Mouse (Mus musculus) MN1 (cell line): ENCODE results near the gene Ccl9.

Source experiments
- DNase-seq: peaks from one replicate; pipeline ENCODE4 v3.0.0-alpha.2; 2016; ENCODE audit warnings: low spot score

The Ccl9 gene

DNA sequence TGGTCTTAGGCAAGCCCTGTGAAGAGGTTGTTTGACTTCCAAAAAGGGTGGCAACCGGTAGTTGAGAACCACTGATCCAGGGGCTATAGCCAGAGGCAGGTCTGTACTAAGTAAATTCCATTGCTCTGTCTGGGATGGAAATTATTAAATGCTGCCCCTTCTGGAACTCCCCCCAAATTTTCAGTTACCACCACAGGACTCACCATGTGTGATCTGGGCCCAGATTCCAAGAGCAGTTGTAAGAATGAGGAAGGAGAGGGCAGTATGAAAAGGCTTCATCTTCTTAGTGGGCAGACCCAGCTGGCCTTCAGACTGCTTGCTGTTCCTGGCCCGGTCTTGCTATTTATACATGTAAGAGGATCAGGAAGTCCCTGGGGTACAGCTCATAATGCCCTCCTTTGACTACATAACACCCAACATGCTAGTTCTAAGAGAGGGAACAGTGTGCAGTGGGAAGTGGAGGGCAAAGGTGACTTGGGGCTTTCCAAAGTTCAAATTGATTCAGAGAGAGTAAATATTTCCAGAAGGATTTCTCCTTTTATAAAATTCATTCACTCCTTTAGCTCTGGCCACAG, at the start of gene Ccl9:
TSS of gene Ccl9 (minus strand) at position 451 of the 575 bp plus-strand sequence.
- DNase-seq = no peak

- no peak for DNase-seq
Measured at GRCm38 (mm10) chr11:83623586-83623985, 45.1 kb upstream of the Ccl9 start.

DNA sequence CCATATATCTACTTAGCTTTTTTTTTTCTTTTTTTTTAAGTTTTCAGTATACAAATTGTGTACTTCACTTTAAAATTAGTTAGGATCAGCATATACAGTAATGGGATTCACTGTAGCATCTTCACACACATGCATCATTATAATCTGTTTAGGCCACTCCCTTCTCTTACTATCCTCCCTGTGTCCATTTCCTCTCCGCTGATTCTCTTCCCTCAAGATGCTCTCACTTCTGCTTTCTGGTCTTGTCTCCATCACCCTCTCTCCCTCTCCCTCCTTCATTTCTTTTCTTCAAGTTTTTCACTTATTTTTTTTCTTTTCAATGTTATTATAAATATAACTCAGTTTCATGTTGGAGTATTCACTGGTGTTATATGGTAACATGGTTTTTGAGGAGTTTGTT, 40.6 kb upstream of the Ccl9 start:
- DNase-seq = no peak

- no peak for DNase-seq
Measured at GRCm38 (mm10) chr11:83618238-83618637, 39.8 kb upstream of the Ccl9 start.

DNA sequence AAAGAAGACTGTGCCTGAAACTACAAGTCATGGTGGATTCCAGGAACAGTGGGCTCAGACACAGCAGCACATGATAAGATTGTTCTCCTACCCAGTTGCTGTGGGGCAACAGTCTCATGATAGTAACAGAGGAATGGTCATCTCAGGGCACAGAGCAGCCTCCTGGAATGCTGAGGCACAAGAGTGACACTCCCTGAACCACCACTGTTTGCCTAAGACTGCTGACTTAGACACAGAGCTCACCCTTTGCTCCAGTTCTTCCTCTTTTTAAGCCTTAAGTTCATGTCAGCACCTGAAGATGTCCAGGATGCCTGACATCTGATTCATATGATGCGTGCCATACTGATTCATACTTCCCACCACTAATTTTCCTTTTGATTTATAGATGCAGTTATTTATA, 38.1 kb upstream of the Ccl9 start:
- no peak for DNase-seq

- DNase-seq = no peak
Measured at GRCm38 (mm10) chr11:83610900-83611299, 32.5 kb upstream of the Ccl9 start.

DNA sequence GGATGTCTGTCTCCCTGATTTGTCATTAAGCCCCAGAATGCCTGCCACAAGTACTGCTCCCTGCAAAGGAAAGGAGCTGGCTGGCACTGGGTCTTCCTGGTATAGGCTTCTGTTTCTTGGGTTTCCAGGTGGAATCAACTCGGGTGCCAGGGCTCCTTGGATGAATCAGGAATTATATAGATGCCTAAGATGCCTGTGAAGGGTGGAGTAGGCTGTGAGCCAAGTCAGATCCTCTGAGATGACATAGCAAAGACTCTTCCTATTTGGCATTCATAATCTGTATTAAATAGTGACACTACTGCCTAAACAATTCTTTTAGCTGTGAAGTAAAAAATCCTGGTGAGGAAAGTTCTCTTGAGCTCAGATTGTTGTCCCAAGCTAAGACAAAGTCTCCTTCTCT, 28.0 kb upstream of the Ccl9 start:
- DNase-seq = no peak

DNA sequence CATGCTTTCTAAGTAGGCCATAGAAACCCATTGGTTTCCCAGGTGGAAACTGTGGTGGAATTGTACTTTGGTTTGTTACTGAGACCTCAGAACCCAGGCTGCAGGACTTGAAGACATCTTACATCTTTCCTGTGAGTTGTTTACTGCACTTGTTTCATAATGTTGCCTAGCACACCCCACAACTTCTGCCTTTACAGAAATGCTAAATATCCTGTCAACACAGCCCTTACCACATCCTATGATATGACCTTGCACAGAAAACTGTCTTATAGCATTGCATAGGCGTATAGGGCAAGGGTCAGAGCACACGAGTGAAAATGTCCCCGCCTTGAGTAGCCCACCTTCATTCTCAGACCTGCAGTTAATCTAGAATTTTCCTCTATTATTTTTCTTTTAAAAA, 27.1 kb upstream of the Ccl9 start:
- DNase-seq = no peak

DNA sequence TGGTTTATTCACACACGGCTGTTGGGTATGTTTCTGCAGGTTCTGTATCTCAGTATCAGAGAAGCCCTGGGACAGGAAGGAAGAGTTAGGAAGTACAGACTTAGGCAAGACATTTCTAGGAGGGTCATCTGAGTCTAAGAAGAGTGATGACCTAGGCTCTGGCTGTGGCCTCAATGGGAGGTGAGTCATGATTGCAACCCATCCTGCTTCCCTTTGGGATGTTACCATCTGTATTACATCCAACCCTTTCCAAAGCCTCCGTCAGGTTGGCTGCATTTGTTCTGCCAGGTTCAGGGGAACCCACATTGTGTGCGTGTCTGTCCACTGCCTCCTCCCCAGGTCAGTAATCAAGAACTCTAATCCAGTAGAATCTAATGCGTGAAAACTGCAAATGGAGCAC, 26.3 kb upstream of the Ccl9 start:
- no peak for DNase-seq

DNA sequence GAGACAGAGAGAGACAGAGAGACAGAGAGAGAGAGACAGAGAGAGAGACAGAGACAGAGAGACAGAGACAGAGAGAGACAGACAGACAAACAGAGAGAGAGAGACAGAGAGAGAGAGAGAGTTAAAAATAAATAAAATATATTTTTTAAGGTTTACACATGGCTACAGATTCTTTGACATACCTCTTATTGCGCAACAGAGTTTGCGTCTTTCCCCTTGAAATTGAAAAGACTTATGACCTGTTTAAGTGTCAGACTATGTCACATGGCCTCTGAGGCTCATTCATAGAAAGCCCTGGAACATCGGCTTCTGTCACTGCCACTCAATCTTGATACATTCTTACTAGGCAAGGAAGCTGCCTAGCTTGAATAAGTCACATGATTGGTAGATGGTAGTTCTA, 25.0 kb upstream of the Ccl9 start:
- no peak for DNase-seq

DNA sequence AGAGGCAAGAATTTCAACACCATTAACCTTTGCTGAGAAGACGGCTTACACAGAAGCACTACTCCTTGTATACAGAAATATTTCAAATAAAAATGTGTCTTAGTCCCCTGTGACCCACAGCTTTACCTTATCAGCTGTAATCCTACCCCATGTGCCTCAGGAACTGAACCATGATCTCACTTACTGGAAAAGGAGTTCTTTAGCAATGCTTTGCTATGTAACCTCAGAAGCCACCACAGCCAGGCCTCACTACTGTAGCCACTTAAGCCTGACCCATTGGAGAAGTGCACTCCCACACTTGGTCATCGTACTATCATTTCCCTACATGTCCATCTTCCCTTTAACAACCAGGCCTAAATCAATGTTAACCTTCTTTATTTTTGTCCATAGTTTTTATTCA, 22.1 kb upstream of the Ccl9 start:
- DNase-seq = no peak

DNA sequence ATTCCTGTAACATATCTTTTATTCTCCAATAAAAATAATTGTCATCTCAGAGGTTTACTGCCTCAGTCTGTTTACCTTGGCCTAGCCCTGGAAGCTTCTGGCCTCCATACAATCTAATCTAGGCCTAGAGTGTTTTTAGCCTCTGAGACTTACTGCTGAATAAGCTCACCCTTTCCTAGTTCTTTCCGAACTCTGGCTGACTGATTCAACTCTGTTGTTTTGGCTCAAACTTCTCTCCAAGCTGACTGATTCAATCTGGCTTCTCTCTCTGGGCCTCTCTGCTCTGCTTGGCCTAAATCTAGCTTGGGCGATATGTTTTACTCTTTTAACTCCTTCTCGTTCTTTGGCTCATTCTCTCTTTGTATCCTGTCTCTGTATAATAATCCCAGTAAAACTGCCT, 20.6 kb upstream of the Ccl9 start:
- no peak for DNase-seq

DNA sequence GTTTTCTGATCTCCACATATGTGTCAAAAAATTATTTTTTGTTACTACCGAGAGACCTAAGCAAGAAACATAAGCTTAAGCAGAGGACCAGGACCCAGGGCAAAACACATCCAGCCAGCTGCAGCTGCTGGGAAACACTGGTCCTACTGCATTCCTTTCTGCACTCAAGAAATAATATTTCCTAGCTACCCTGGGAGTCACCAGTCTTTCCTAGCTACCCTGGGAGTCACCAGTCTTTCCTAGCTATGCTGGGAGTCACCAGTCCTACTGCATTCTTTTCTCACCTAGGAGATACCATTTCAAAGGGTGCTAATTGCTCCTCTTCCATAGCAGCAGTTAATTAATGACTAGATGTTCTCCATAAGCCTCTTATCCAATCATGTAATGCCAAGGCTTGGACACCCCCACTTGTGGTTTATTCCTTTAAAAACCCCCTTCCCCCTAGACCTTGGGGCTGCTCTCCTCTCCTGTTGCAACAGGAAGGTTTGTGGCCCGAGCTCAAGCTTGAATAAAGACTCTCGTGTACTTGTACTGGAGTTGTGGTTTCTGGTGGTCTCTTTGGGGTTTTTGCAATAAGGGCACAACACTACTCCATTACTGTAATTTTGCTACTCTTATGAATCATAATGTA, 19.9 kb upstream of the Ccl9 start:
- DNase-seq = no peak

DNA sequence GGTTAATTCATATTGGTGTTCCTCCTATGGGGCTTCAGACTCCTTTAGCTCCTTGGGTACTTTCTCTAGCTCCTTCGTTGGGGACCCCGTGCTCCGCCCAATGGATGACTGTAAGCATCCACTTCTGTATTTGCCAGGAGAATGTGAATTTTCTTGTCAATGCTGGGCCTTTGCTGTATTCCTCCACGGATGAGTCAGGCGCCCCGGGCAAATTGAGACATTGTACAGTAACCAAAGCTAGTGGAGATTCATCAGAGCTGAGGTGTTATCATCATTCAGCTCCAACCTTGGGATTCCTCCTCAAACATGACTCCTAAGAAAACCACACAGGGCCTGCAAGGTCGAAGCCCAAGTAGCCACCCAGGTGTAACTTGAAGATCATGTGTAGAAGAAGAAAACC, 19.4 kb upstream of the Ccl9 start:
- DNase-seq = no peak

DNA sequence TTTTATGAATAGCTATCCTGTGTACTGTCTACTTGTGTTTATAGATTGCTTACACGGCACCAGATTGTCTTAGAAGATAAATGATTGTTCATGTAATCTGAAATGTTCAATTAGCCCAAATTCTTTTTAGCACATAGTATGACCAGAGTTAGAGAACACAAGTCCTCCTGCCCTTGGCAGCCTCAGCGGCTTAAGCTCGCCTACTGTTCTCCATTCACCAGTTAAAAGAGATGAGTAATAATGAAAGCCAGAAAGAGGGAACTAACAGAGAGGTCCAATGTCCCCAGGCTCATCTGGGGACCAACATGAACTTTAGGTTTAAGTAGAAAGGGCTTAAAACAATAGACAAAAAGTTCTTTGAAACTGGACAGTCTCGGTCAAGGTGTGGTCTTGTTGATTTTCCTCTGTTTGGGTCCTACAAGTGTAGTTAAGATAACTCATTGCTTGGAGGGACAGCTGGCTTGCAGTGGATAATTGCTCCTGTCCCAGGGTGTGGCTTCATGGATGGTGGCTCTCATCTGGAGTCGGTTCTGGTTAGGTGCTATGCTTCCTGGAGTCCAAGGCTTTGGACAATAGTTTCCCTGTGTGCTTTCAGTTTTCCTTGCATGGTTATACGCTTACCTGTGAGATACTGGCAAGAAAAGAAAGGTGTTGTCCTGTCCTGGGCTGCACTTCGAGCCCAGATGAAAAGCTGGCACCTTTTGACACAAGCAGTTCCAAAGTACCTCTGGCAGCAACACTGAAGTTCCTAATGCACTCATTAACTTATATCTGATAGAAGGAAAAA, 17.4 kb upstream of the Ccl9 start:
- no peak for DNase-seq

DNA sequence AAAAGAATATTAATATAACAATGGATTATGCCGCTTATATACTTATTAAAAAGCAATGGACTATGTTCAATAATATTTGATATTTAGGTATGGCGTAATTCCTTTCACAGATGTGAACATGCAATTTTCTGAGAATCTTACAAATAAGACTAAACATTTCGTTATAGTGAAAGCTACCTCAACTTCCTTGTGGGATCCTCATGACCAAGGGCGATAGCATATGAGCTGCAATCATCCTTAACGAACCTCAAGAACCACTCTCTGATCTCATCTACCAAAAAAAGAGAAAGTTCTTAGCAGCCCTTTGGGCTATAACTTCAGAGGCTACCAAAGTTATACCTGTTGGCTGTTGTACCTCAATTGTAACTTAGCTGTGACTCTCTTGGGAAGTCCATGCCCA, 15.0 kb upstream of the Ccl9 start:
- DNase-seq = no peak

GRCm38 (mm10) chr11:83592853-83593252, 14.4 kb upstream of the Ccl9 start, which contains the start of gene Ccl6:
TSS of gene Ccl6 (minus strand) at chr11:83593087.
- no peak for DNase-seq

DNA sequence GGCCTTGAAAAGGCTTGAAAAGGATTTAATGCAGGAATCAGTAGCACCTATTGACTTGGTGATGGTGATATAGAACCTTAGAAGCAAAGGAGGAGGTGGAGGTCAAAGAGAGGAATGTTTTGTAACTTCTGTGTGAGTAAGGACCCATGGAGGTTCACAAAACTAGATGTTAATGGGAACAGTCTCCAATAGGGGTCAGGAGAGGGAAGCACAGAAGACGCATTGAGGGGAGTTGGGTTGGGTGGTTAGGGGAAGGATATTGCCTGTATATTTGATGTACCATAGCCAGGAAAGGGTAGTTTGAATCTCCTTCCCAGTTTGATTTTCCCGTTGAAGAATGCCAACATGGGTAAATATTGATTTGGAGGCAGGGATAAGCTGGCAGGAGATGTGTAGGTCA, 5.8 kb upstream of the Ccl9 start:
- no peak for DNase-seq

GRCm38 (mm10) chr11:83583450-83583754, 5.0 kb upstream of the Ccl9 start:
- DNase-seq = no peak

- DNase-seq = peak; percentile 67
Measured at GRCm38 (mm10) chr11:83582626-83583449, 4.4 kb upstream of the Ccl9 start.

DNA sequence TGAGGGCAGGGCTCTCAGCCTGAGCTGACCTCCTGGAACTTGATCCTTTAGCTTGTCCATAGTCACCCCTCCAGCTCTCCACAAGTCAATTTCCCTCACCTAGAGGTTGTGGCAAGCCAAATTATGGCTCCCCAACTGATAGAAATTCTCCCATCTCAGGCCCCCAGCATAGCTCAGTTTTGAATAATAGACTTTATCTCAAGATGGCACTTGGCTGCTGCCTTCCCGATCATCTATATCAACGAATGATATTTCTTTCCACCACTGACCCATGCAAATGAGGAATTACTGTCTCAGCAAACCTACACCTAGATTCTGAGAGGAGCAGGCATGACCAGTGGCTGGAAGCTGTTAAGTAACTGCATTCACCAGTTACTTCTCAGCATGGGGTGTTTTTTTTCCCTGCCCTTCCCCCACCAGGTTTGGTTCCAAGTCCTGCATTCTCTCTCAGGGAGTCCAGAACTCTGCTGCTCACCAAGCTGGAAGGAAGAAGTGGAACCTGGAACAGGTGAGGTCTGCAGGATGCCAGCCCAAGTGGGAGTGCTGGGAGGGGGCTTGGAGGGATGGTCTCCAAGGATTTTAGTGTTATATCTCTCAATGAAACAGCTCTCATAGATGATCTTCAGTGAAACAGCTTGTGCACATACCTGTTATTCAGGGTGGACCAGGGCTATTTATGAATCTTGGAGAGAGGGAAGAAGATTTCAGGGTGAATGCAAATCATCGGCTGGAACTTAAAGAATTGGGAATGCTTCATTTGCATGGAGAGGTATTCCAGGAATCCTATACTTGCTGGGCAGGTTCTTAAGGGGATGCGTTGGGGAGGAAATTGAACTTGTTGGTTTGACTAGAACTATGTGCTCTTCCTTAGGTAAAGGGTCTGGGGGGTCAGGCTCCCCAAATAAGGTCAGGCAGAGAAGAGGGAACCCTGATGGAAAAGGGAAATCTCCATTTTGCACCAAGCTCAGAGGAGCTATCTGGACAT, 3.5 kb upstream of the Ccl9 start:
- no peak for DNase-seq
